Mouse (Mus musculus) Muller cell, postnatal 12 days (primary cell): Measurements from ENCODE around the gene Xpr1.
"Not testable (repeated sequence)": the region's sequence is repeated elsewhere in the genome, so short reads cannot be mapped to it uniquely, and the experiment has no call there.

ENCODE experiments used
- DNase-seq: peaks from one replicate; pipeline ENCODE4 v3.0.0-alpha.2; 2015; ENCODE audit errors: inconsistent ontology term

The Xpr1 gene

DNA sequence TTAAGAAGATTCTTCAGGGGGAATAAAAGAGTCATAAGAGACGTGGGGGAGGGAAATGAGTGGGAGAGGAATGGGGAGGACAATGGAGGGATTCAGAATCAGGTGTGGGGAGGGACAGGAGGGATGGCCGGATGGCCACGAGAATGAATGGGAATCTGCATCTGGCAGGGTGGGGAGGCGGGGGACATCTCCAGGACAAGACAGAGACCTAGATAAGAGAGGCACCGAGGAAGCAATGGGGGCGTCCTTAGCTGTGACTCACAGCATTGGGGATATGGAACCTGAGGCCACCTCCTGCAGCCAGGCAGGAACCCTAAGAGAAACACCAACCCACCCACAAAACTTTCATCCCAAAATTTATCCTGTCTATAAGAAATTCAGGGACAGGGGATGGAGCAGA is 81.3 kb downstream of the Xpr1 start:
- DNase-seq: no peak

DNA sequence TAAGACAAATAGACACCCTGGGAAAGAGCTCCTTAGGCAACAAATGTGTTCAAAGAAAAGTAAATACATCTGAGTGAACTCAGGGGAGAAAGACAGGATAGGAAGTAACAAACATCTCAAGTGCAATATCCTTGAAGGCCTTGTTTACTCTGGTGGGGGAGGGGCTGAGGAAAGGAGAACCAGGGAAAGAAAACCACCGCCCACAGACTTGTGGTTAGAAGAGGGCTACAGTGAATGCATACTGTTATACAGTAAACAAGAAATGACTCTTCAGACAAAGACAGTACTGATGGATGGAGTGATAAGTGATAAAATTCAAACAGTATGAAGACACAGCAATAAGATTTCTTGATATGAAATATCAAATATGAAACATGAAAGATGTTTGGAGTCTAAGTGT is 95.0 kb downstream of the Xpr1 start:
- DNase-seq: no peak

DNA sequence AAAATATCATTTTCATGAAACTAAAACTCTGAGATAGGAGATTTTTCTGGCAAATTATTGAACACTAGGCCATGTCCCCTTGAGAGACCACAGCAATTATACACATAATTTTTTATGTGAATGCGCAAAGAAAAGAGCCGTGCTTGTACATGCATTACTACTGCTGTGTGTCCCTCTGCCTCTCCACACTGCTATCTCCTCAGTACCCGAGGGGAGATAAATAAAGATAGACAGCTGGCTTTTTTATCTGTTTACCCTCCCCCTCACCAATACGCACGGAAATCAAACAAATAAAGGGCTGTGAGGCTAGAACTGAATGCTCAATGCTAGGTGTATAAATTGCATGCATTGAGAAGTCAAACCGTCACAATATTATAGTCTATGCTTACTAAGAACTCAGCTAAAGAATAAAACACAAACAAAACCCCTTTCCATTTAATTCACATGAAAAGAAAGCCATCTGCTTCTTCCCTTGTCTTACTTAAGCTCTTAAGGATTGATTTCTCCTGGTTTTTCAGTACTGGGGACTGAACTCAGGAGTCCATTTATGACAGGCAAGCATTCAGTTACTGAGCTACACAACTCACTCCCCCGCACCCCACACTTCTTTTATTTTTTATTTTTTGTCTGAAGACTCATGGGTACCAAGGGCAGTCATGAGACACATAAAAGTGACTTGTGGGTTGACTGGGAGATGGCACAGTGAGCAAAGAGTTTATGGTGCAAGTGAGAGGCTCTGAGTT is 97.0 kb downstream of the Xpr1 start:
- DNase-seq: no peak

DNA sequence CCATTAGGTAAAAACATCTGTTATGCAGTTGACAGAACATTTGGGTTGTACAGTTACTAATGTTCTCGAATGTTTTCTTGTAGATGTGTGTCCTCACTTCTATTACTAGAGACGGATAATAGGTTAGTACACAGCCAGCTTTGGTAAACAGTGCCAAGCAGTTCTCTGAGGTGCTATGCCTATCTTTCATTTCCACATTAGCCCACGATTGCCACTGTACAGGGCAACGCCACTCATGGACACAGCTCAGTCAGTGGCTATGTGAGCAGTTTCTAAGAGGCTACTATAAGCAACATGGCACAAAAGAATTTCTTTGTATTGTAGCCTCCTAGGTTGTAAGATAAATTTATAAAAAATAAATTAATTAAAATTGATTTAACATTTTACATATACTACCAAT is 97.7 kb downstream of the Xpr1 start:
- no peak for DNase-seq

DNA sequence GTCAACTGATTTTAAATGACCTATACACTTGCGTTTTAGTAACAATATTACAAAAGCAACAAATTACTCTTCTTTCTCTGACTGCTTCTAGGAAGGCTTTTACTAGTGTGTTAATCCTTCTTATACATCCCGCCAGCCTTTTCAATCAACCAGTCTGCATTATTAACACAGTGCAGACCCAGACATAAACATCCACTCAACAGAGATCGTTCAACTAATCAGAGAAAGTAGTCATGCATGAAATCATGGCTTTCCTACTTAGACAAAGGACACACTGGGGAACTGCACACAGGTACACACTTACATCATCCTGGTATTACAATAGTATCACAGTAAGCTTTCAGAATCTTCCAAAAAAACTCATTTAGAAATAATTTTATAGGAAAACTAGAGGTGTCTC is 105.5 kb downstream of the Xpr1 start:
- no peak for DNase-seq

DNA sequence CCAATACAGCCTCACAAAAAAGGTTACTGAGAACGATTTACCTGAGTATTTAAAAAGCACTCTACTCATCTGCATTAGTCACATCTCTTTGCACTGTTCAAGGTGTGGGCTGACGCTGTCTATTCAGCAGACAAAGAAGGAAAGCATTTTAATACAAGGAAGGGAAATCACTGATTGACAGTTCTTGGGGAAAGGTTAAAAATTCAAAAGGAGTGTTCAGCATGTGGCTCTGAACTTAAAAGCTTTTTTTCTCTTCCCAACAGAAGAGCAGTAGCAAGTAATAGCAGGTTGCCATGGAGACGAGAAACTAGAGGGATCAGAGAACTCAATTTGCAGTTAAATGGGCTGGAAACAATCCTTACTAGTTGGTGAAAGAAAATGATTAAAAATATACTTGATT is 110.3 kb downstream of the Xpr1 start:
- DNase-seq: no peak

DNA sequence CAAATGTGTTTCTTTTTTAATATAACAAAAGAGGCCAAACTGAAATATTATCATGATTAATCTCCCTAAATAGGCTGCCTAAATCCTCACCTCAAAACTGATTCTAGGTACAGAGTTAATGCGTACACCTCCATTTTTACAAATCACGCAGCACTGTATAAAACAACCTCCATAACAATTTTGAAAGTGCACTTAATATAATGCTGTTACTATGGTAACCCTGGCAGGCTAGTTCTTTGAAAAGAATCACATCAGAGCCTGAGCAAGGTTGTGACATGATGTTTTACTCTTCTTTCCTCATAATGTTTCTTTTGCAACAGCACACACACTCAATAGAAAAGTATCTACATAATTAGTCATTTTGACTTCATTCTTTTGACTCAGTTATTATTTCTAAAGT is 113.8 kb downstream of the Xpr1 start:
- DNase-seq: no peak

DNA sequence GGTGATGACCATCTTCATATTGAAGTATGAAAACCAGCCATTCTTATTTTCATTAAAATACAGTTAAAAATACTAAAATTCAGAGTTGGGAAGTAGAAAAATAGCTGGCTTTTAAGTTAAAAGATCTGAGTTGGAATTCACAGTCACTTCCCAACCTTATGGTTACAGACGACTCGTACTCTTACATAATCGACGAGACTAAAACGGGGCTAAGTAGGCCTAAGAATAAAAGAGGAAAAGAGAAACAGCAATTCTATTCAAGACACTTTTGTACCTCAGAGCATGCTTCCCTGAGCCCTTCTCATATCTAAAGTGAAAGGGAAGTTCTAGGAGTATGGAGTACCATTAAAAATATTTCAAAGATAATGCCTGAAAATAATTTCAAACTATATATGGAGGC is 119.6 kb downstream of the Xpr1 start:
- no peak for DNase-seq

DNA sequence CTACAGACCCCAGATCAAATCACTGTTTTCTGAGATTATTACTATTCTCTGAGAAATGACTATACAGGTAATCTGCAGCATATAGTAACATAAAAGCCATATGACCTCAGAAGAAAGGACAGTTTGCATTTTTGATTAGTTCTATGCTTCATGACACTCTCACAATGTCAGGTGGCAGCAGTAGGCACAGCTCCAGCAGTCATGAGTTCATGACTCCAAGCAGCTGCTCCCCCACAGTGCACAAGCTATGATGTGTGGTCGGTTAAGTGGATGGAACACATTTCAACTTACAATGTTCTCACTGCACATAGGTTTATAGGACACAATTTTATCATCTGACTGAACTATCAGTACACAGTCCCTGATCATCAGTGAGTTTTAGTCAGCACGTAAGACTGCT is 120.0 kb downstream of the Xpr1 start:
- no peak for DNase-seq

DNA sequence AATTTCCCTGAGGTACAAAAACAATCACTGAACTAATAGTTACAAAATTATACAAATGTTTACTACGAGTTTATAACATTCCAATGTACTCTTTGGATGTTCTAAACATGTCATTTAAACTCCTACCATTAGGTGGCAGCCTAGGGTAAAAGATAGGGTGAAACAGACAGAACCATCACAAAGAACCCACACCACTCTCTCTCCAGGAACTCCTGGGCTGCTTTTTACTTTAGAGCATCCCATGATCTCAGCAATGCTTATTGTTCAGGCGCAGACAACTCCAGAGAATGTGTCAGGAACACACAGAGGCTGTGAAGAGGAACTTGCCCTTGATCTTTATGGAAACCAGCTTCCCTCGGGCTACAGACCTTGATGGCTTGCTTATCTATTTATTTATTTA is 123.8 kb downstream of the Xpr1 start:
- peak; percentile 78 for DNase-seq

DNA sequence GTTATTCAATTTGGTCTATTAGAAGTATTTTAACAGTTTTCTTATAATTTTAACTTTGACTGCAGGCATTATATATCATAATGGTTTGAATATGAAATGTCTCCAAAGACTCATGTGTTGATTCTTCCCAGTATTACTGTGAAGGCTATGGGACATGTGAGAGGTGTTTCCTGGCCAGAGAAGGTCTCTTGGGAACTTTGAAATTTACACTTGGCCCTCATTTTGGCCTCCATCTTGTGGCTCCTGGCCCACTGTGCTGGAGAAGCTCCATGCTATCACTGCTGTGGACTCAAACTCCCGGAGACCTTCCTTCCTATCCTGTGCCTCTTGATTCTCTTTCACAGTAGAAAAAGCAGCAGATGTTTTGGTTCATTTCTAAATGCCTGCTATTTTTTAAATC is 127.8 kb downstream of the Xpr1 start:
- no peak for DNase-seq

DNA sequence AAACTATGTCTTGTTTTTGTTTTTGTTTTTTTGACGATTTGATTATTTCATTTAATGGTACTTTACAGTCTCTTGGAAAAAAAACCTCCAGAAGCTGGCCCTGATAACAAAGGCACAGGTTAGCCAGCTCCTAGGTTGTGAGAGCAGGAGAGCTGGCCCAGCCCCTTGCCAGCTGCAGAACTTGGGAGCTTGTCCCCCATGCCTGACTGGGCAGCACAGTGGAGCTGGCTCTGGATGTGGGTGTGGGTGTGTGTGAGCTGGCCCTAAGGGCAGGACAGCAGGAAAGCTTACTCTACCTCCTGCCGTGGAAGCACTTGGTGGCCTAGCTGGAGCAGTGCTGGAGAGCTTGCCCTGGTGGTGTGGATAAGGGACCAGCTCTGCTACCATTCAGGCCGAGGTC is 129.2 kb downstream of the Xpr1 start:
- DNase-seq: no peak

DNA sequence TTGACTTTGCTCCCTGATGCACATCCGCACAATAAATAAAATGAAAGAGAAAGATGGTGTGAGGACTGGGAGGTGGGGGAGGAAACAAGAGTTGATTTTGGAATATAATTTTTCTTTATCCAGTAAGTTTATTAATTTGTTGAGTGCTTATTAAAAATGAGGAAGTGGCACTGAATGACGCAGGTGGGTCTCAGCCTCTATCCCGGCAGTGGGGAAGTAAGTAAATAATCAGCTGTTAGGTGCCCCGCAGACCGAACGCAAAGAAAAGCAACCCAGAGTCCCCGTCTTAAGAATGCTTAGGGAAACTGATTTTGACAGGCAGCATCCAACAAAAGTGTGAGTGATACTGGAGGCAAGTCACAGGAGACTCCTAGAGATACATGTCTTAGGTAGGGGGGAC is 133.4 kb downstream of the Xpr1 start:
- DNase-seq: no peak

DNA sequence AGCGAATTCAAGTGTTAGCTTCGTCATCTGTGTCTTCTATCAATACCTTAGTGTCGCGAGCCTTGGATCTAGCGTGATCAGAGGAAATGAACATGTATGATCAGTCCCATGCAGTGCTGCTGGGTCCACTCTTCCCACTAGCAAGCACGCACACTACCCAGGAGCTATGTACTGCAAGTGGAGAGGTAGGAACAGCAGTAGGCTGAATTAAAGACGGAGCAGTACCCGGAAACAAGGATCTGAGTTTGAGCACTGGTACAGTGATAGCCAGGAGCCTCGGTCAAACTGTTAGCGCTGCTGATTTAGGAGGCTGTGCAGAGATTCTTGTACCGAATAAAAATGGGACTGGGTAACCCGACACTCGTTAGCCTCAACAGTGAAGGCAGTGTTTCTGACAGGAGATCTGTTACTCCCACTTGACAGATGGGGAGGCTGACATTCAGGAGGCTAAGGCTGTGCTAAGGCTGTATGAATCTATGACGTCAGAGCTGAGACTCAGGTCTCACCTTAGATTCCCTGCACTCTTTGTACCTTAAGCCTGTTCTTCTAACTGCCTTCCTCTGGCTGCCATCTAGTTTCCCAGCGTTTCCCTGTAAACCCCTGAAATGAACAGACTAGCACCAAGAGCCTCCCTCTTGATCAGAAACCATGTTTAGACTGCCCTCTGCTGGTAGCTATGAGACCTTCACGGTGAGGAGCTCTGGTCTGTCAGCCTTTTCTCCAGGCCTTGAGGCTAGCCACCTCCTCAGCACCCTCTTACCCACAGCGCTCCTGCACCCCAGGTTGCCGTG is 136.0 kb downstream of the Xpr1 start:
- DNase-seq: peak; percentile 60

DNA sequence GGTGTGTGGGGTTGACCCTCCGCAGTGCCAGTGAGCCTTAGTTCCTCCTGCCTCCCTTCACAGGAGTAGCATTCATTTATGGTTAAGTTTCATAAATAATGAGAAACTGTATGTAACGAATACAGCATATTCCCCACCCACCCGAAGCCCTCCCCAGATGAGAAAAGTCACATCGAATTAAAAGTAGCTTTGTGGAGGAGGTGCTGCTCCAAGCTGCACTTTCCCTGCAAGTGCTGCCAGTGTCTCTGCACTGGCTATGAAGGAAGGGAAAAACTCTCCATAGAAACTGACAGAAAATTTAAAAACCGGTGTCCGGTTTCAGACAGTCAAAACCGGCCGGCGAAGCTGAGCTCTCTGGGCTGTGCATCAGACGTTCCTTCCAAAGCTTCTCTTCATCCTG is 136.9 kb downstream of the Xpr1 start:
- no peak for DNase-seq

DNA sequence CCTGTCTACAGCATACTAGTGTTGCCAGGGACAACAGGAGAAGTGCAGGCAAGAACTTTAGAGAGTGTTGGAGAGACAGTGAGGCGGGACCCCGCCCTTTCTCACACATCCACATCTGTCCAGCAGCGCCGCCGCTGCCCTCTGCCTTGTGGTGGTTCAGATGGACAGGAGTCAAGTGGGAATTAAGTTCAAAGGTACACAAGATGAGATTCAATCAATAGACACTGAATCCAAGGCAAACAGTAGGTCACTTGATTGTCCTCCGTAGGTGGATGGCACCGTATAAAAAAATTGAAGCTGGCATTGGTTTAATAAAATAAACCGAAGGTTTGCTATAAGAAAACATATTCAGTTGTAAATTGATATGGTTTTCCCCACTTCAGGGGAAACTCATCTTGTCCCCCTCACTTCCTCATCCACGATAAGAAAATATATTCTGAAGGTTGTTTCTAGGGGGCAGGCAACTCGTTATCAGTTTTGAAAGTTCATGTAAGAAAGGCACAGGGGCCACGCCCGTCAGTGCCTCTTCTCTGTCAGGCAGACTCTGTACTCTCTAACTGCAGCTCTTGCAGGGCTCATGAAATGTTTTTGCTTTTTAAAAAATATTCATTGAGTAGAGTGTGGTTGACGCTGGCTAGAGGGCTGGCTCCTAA is 140.7 kb downstream of the Xpr1 start:
- no peak for DNase-seq

DNA sequence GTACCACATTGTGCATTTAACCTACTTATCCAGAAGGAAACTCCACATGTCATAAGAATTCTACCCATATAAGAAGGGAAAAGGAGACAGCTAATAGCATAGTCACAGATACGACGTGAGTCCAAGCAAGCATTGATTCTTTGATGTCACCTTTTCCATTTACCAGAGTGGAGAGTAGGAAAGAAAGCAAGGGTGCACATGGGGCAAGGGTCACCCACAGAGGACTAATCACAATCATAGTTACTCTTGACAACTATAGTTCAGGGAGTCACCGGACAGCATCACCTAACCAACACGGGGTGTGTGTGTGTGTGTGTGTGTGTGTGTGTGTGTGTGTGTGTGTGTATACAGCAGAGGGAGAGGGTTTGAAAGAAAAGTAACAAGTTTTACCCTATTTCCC is 141.4 kb downstream of the Xpr1 start:
- DNase-seq: no peak

DNA sequence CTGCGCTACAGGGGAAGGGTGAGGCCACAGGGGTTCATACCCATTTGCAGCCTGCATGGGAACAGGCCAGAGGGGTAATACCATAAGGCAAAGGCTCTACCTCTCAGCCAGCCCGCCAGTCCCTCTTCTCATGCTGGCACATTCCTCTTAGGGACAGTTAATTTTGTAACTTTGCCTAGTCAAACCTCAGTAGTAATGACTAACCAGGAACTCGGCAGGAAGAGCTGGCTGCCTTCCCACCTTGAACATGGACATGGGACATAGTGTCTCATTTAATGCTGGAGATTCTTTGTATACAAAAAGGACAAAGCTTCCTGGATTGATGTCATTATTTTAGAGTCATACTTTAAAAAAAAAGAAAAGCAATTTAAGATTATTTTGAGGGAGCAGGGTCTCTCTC is 142.2 kb downstream of the Xpr1 start:
- no peak for DNase-seq

DNA sequence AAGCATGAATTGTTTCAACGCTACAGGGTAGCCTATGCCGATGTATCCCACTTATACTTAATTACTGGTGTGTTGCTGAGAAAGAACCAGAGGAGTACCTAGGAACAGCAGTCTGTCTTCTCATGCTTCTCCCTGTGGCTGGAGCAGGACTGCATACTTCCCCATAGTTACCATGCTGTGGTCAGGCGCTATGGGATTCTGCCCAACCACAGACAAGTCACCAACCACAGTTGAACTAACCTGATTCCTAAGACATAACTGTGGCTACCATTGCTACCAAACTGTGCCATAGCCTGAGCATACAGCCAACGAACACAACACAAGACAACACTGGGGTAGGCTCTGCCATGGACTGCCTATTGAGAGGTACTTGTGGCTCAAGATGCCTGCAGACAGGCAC is 144.3 kb downstream of the Xpr1 start:
- peak; percentile 51 for DNase-seq

DNA sequence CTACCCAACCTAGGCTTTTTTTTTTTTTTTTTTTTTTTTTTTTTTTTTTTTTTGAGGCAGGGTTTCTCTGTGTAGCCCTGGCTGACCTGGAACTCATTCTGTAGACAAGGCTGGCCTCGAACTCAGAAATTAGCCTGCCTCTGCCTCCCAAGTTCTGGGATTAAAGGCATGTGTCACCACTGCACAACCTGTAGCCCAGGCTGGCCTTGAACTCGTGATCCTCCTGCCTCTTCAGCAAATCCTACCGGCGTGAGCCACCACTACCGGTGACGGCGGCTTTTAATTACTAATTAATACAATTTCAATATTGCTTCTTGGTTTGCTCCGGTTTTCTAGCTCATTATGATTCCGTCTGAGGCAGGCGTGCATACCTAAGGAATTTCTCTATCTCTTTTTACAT is 154.7 kb downstream of the Xpr1 start:
- DNase-seq: not testable (repeated sequence)

DNA sequence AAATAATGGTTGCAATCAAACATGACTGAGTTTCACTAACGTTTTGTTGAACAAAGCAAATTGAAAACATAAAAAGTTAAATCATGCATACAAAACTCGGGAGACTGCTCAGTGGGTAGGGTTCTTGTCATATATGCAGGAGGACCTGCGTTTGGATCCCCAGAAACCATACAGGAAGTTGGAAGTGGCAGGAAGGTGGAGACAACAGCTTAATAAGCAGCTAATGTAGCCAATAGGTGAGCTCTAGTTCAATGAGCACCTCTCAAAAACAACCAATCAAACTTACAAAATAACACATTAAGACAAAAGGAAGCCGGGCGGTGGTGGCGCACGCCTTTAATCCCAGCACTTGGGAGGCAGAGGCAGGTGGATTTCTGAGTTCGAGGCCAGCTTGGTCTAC is 162.9 kb downstream of the Xpr1 start:
- no peak for DNase-seq

DNA sequence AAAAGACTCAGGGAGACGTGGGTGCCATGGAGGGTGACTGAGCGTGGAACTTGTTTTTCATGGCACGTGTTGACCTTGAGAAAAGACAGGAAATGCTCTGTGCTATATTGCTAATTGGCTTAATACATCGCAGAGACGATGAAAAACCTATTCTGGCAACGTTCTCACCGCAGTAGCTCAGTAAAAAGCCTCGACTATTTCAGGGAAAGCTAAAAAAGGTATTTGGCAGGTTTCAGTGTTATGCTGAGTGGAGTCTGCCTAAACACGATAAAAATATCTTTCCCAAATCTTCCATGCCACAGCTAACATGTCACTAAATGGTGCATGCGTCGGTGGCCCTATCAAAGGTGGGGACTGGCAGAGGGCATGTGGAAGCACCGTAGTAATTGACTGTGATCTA is 164.1 kb downstream of the Xpr1 start:
- no peak for DNase-seq

DNA sequence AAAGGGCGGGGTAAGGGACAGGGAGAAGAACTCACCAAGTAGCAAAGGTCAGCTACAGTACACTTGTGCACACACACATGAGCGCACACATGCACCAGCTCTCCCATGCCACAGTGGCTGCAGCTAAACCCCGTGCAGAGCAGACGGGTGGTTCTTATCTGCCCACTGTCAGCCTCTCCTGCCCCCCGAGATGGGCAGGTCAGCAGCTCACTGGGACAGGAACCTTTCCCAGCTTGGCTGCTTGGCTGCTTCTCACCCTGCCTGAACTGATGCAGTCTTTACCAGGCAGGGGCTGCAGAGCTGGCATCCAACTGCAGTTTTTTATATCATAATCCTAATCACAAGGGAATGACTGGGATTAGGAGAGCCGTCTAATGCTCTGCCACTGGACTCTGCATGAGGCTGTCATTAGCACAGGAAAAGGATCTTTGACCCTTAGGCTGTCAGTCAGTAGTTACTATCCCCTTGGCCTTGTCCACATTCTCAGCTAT is 164.5 kb downstream of the Xpr1 start:
- no peak for DNase-seq
